Mouse (Mus musculus) layer of hippocampus, adult 9-11 months (tissue): ENCODE results near the gene Ildr1.
A peak's percentile ranks its signal among the peaks of the same experiment; 100 is the strongest.

ENCODE experiments used
- DNase-seq: peaks from one replicate; pipeline ENCODE4 v3.0.0; 2022

Gene Ildr1

DNA sequence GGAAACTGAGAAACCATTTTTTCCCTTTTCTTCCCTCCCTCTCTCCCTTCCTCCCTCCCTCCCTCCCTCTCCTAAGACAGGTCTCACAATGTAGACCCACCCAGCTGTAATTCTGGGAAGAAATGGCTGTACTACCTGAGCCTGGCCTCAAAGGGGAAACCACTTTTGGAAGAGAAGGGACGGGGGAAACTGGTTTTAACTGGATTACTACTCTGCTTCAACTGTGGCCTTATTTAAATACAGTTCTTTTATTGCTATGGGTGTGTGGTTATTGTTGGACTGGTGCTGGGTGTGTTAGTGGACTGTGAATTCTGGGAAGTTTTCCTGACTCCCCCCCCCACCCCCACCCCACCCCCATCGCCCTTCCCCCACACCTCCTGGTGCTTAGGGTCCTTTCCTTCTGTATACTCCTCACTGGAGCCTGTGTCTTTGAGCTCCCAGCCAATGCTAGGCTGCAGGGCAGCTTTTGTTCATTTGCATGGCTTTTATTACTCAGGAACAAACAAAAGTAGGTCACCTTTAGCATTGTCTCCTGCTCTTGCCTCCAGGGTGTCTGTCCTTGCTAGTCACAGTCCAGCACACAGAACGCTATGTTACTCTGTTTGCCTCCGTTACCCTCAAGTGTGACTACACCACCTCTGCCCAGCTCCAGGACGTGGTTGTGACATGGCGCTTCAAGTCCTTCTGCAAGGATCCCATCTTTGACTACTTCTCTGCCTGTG is 14.1 kb downstream of the Ildr1 start:
- DNase-seq = no peak

DNA sequence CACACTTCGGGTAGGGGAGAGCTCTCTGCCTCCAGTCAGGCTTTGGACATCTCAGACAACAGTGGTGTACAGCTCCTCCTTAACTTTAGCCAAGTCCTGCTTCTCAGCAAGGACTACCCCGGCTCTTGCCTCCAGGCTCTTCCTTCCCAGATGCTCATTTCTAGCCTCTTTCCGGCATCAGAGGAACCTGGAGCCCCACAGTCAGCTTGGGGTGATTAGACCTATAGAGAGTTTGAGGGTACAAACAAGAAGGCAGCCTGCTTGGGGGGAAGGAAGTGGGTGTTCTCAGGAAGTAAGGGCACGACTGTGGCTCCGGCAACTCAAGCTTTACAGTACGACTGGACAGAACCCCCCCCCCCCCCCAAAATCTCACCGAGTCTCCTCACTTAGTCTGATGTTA is 15.0 kb downstream of the Ildr1 start:
- no peak for DNase-seq

DNA sequence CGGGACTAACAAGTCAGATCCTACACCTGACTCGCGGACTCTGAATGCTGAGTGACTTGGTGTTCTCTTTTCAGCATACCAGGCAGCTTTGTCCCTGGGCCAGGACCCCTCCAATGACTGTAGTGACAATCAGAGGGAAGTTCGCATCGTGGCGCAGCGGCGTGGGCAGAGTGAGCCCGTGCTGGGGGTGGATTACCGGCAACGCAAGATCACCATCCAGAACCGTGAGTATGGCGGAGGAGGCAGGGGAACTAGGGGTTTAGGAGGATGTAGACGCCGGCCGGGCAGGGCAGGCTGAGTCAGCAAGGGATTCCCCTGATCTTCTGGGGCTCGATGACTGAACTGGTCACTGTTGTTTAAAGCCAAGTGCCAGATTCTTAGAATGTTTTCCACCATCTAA is 15.6 kb downstream of the Ildr1 start:
- DNase-seq = no peak

DNA sequence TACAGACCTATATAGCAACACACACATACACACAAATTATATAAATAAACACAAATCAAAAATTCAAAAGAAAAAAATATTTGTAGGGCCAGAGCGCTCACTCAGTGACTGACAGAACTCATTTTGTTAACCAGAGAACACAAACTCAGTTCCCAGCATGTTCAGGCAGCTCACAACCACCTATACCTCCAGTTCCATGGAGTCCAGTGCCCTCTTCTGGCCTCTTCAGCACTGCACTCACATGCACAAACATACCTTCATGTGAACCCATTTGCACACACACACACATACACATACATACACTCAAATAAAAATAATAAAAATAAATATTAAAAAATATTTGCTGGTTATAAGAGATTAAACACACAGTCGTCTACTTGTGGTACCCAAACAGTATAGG is 17.0 kb downstream of the Ildr1 start:
- no peak for DNase-seq

DNA sequence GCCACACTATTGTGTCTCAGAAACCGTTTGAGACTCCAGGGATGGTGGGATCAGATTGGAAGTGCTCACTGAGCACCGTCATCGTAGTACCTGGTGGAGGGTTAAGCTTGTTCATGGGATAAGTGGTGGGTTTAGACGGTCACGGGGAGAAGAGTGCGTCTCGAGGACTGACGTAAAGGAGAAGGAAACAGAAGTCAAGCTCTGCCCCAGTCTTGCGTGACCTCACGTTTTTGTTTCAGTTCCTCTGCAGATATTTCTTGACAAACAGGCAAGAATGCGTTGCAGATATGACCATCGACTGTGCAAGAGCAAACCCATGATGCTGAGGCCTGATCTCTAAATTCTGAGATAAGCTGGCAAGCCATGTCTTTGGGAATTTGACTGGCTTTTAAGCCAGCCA is 18.0 kb downstream of the Ildr1 start:
- no peak for DNase-seq

GRCm38 (mm10) chr16:36717481-36717880 is 23.7 kb downstream of the Ildr1 start:
- no peak for DNase-seq

DNA sequence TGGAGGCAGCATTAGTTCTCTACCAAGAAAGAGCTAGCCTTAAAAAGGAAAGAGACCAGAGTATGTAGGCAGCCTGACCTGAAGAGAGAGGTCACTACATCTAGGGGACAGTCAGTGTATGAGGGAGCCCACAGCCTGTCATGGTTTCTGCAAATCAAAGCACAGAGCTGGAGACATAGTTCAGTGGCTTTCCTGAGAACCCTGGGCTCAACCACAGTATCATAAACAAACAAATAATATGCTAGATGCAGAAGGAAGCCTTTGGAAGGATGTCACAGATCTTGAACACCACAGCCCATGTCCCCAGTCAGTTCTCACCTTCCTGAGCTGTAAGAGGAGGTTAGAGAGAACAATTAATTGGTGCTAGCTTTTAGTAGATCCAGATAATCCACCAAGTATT is 24.9 kb downstream of the Ildr1 start:
- DNase-seq = no peak

DNA sequence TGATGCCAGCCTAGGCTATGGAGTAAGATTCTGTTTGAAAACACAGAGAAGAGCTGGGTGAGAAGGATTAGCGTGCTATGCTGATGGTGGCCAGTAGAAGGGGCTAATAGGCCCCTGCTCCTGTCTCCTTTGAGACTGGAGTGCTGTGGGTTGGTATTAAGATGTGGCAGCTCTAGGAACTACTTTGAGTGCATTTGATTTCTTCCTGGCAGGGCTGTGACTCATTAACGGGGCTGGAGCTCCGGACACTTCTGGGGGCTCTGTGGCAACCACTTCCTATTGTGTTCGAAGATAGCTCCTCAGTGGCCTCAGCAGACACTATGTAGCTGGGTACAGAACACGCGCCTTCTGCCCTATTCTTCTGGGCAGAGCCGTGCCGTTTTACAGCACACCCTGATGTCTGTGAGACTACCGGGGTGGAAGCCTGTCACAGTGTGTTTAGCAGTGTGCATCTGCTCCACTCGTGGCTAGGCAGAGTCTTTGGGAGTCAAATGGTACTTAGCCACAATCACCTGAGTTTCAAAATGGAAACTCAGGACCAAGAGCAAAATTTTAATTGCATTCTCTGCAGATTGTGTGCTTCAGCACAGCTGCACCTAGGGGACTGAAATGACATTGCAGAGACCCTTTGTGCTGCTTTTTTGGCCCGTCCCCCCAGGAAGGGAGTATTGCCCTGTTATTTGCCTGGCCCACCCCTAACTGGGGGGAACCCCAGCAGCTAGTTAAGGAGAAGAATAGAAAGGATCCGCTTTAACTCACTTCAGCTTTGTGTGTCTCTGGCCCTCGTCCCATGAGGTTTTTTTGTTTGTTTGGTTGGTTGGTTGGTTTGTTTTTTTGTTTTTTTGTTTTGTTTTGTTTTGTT is 26.6 kb downstream of the Ildr1 start:
- DNase-seq = no peak

- no peak for DNase-seq
These were observed 29.0 kb downstream of the Ildr1 start for GRCm38 (mm10) chr16:36722739-36723138.

GRCm38 (mm10) chr16:36723880-36724443 is 30.2 kb downstream of the Ildr1 start:
- DNase-seq = no peak

- no peak for DNase-seq
These were observed 35.2 kb downstream of the Ildr1 start for GRCm38 (mm10) chr16:36728959-36729358.

- DNase-seq = no peak
These were observed 38.8 kb downstream of the Ildr1 start for GRCm38 (mm10) chr16:36732572-36732971.

GRCm38 (mm10) chr16:36733827-36734226 is 40.0 kb downstream of the Ildr1 start:
- no peak for DNase-seq

- DNase-seq = no peak
These were observed 41.6 kb downstream of the Ildr1 start for GRCm38 (mm10) chr16:36735421-36735820.

DNA sequence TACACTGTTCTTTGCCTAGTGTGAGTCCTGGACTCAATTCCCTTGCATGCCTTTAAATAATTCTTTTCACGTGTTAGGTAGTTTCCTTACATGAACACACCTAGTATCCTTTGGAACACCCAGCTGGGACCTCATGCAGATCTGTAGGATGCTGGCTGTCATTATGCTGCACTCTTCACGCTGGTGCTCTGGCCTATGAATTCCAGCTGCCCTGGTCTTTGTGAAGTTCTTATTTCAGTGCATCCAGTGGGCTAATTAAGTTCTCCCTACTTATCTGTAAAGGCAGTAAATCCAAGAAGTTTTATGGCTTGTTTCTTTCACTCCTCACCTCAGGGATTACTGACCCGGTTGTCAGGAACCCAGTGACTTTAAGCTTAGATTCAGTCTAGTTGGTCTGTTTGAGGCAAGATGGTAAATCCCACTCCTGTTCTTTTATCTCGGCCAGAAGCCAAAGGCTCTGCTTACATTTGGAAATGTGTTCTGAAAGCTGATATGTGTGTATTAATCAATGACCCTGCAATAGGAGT is 45.7 kb downstream of the Ildr1 start:
- no peak for DNase-seq

DNA sequence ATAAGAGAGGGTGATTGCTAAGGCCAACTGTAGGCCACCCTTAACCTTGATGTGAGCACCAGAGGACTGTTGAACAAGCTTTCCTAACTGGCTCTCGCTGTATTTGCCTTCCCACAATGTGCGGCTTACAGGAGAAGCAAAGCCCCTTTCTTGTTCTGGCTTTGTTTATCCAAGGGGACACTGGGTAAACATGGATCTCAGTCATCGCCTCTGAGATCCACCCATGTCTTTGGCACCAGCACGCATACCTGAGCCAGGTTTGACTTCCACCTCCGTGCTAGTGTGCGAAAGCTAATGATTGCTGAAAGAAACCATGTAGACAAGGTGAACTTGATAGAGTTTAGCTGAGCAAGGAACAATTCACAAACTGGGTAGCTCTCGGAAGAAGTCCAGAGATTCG is 49.8 kb downstream of the Ildr1 start:
- no peak for DNase-seq

GRCm38 (mm10) chr16:36747068-36747467 is 53.3 kb downstream of the Ildr1 start:
- DNase-seq = no peak

- DNase-seq = no peak
These were observed 54.0 kb downstream of the Ildr1 start for GRCm38 (mm10) chr16:36747767-36748166.

DNA sequence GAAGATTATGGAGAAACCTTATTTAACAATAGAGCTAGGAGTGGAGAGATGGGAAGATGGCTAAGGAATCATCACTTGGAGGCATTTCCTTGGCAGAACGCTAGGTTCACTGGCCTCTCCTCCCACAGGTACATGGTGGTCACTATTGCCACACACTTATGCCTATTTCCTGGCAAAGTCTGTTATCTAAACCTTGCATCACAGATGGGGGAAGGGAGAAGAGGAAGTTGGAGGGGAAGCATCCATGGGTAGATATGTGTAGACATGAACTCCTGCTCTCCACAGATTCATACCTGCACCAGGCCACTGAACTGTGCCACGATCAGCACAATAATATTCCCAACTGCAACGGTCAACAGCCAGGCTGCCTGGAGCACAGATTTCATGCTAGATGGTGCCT is 58.2 kb downstream of the Ildr1 start:
- DNase-seq = no peak

DNA sequence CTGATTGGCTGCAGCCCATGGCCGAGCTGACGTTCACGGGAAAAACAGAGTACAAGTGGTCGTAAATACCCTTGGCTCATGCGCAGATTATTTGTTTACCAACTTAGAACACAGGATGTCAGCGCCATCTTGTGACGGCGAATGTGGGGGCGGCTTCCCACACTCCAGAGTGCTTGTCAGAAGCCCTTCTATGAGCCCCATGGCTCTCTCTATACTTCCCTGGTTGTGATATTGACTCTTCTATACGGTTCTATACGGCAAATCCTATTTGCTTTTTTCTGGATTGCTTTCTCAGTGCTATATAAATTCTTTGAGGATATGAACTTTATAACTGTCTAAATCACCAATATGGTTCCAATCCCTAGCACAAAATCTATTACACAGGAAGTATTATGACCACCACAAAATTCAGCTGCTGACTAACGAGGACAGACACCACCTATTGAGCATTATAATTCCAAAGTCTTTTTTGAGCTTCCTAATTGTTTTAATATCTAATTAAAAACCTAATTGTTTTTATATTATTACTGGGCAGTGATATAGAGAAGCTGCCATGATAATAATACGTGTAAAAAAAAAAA is 76.5 kb downstream of the Ildr1 start:
- DNase-seq = peak; percentile 16

DNA sequence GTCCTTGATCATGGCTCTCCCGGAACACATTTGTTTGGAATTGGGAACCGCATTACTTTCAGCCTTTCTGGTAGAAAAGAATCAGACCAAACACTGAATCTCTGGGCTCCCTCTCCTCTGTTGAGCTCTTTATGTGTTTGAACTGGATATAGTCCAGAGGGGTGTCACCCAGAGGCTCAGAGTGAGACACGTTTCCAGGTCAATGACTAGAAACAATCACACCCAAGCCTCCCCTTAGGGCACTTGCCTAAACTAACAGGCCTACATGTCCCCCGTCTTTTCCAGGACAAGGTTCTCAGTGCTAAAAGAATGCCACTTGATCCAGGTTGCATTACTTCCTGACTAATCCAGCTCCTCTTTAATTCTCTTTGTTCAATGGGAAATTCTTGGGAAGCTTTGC is 77.1 kb downstream of the Ildr1 start:
- DNase-seq = peak; percentile 25

DNA sequence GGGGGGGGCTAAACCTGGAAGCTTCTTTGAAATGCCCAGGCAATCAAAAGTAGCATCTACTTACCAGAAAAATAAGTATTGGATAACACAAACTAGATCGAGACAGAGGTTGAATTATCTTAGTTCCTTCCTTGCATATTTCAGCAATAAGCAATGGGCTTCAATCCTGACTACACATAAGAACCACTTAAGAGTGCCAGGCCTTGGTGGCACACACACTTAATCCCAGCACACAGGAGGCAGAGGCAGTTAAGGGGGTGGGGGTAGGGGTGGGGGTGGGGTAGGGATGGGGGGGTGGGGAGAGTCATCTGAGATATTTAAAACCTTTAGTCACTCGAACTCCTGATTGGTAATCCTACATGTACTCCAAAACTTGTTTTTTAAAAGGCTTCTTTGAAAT is 77.5 kb downstream of the Ildr1 start:
- no peak for DNase-seq

GRCm38 (mm10) chr16:36771703-36772102 is 77.9 kb downstream of the Ildr1 start:
- DNase-seq = no peak
